Mouse (Mus musculus) ES-E14 (cell line): Measurements from ENCODE around the gene Kcnip2.

ENCODE experiments used
- CHD2 ChIP-seq: IDR thresholded peaks from 2 replicates; pipeline ENCODE4 v1.6.1; 2014; ENCODE audit warnings: mild to moderate bottlenecking, low read depth, low read length, inconsistent platforms
- MAFK ChIP-seq: IDR thresholded peaks from 2 replicates; pipeline ENCODE4 v1.6.1; 2014; ENCODE audit warnings: mild to moderate bottlenecking, low read depth, low read length, inconsistent platforms; ENCODE audit not compliant: insufficient read depth
- ZC3H11A ChIP-seq: IDR thresholded peaks from 2 replicates; pipeline ENCODE4 v1.6.1; 2012; ENCODE audit warnings: low read depth, mild to moderate bottlenecking, inconsistent platforms, low read length, borderline replicate concordance
- ZNF384 ChIP-seq: IDR thresholded peaks from 2 replicates; pipeline ENCODE4 v1.6.1; 2012; ENCODE audit warnings: low read depth, low read length, inconsistent platforms

- no peak for TF ChIP-seq ZNF384
- peak; percentile 34; the same call in 1 of the 2 replicates for TF ChIP-seq ZC3H11A
- no peak for TF ChIP-seq CHD2
- peak; percentile 66 for TF ChIP-seq MAFK
Observed at GRCm38 (mm10) chr19:45747028-45747867, 68.6 kb downstream of the Kcnip2 start.
